In genomic region chr11:100861335-100861734, GRCm38 (mm10) we compare ENCODE assay signal across 11 mouse cellular contexts. TPM values are rescaled to one million over a fixed set of nuclear protein-coding genes. Genes with fewer than 3 reads are reported as not detected.
A peak's percentile ranks its signal among the peaks of the same experiment; 100 is the strongest.
DNase-seq lines count a peak whose midpoint lies in the region; ATAC-seq lines count a peak whose summit lies in the region.
"Had no signal": no experiment of that assay in that cellular context is flagged by ENCODE, and none has a peak within 500 bp of the region (broad histone marks: within the 10 kb centered on the region; RNA-seq: fewer than 3 reads in every experiment).

No protein-coding gene starts in this region.

- 73% methylated on average over 7 of the region's 7 CpGs for WGBS in heart, embryonic 11.5 days (ENCODE audit: insufficient replicate concordance)
- WGBS in embryonic facial prominence, embryonic 13.5 days = 84% methylated on average over 7 of the region's 7 CpGs
- WGBS in liver, embryonic 15.5 days (ENCODE audit: insufficient replicate concordance) = 21% methylated on average over 7 of the region's 7 CpGs
- 88% methylated on average over 7 of the region's 7 CpGs for WGBS in hindbrain, embryonic 13.5 days
- WGBS in kidney, embryonic 16.5 days = 89% methylated on average over 7 of the region's 7 CpGs

- ATAC-seq in heart, embryonic 11.5 days (replicated peaks; ENCODE audit: insufficient number of reproducible peaks, low FRiP score, low TSS enrichment) = no peak
- no peak for ATAC-seq in embryonic facial prominence, embryonic 13.5 days (ENCODE audit: insufficient number of reproducible peaks, insufficient read depth, low FRiP score, low TSS enrichment, low read depth)
- no peak for ATAC-seq in liver, embryonic 15.5 days (ENCODE audit: insufficient read depth)
- no peak for ATAC-seq in hindbrain, embryonic 13.5 days (ENCODE audit: low FRiP score)
- ATAC-seq in kidney, embryonic 16.5 days (ENCODE audit: low FRiP score, low TSS enrichment) = no peak

- no peaks in the 10 kb centered on the region for H3K36me3 ChIP-seq in heart, embryonic 11.5 days (ENCODE audit: control insufficient read depth, insufficient read depth, low read length)
- H3K36me3 ChIP-seq in embryonic facial prominence, embryonic 13.5 days = no peaks in the 10 kb centered on the region
- H3K36me3 ChIP-seq in liver, embryonic 15.5 days (replicated peaks) = peaks cover 18% of the 10 kb centered on the region; the same call in 1 of the 2 replicates
- no peaks in the 10 kb centered on the region for H3K36me3 ChIP-seq in hindbrain, embryonic 13.5 days
- H3K36me3 ChIP-seq in kidney, embryonic 16.5 days (ENCODE audit: insufficient read depth, low read length) = no peaks in the 10 kb centered on the region
- H3K36me3 ChIP-seq: hindbrain, embryonic 15.5 days had no signal

- intact Hi-C loops in heart, postnatal 14 days (cut with DNase I) = no loop called here

- H3K4me1 ChIP-seq in heart, embryonic 11.5 days (ENCODE audit: control insufficient read depth, insufficient read depth, low read length) = peaks cover 5% of the 10 kb centered on the region; the same call in 1 of the 2 replicates
- H3K4me1 ChIP-seq in embryonic facial prominence, embryonic 13.5 days = peaks cover 19% of the 10 kb centered on the region
- H3K4me1 ChIP-seq in liver, embryonic 15.5 days (replicated peaks) = peaks cover 57% of the 10 kb centered on the region
- peaks cover 9% of the 10 kb centered on the region; the same call in 1 of the 2 replicates for H3K4me1 ChIP-seq in hindbrain, embryonic 13.5 days (replicated peaks)
- H3K4me1 ChIP-seq in kidney, embryonic 16.5 days (ENCODE audit: insufficient read depth, low read length) = peaks cover 9% of the 10 kb centered on the region; the same call in 1 of the 2 replicates

- H3K27ac ChIP-seq in heart, embryonic 11.5 days (ENCODE audit: low read depth, low read length) = no peak overlapping the region
- H3K27ac ChIP-seq in embryonic facial prominence, embryonic 13.5 days = no peak overlapping the region
- H3K27ac ChIP-seq in liver, embryonic 15.5 days (replicated peaks) = no peak overlapping the region
- no peak overlapping the region for H3K27ac ChIP-seq in hindbrain, embryonic 13.5 days
- no peak overlapping the region for H3K27ac ChIP-seq in kidney, embryonic 16.5 days (ENCODE audit: low read length)
- H3K27ac ChIP-seq: hindbrain, embryonic 15.5 days had no signal

- peak overlapping the region; percentile 68 for H3K4me2 ChIP-seq in heart, embryonic 11.5 days
- H3K4me2 ChIP-seq in embryonic facial prominence, embryonic 13.5 days = 0 out of 2 replicates have a peak overlapping the region, but pooled peaks have one; percentile 73
- peak overlapping the region; percentile 93 for H3K4me2 ChIP-seq in liver, embryonic 15.5 days
- no peak overlapping the region for H3K4me2 ChIP-seq in hindbrain, embryonic 13.5 days
- no peak overlapping the region for H3K4me2 ChIP-seq in kidney, embryonic 16.5 days (replicated peaks; ENCODE audit: low read depth, low read length)

- DNase-seq in heart, postnatal 14 days = no peak
- peak; percentile 42 for DNase-seq in 416B (ENCODE audit: low read depth)
- DNase-seq in adrenal gland, adult 8-10 months = no peak
- DNase-seq: cerebellum, postnatal 25 days; layer of hippocampus, adult 9-11 months had no signal

- peaks cover 7% of the 10 kb centered on the region for H3K27me3 ChIP-seq in heart, embryonic 11.5 days (ENCODE audit: control insufficient read depth, insufficient read depth, low read length)
- H3K27me3 ChIP-seq in embryonic facial prominence, embryonic 13.5 days = peaks cover 40% of the 10 kb centered on the region
- H3K27me3 ChIP-seq in liver, embryonic 15.5 days = no peaks in the 10 kb centered on the region
- H3K27me3 ChIP-seq in hindbrain, embryonic 13.5 days = peaks cover 82% of the 10 kb centered on the region
- peaks cover 9% of the 10 kb centered on the region for H3K27me3 ChIP-seq in kidney, embryonic 16.5 days (ENCODE audit: insufficient read depth, low read length)

- H3K4me3 ChIP-seq in heart, embryonic 11.5 days (ENCODE audit: low read depth, low read length) = 0 out of 2 replicates have a peak overlapping the region, but pooled peaks have one; percentile 65
- no peak overlapping the region for H3K4me3 ChIP-seq in embryonic facial prominence, embryonic 13.5 days
- peak overlapping the region; percentile 65 for H3K4me3 ChIP-seq in liver, embryonic 15.5 days (replicated peaks)
- H3K4me3 ChIP-seq in hindbrain, embryonic 13.5 days = no peak overlapping the region
- H3K4me3 ChIP-seq in kidney, embryonic 16.5 days (ENCODE audit: low read length) = no peak overlapping the region

- no peaks in the 10 kb centered on the region for H3K9me3 ChIP-seq in heart, embryonic 11.5 days (replicated peaks; ENCODE audit: control insufficient read depth, low read length)
- no peaks in the 10 kb centered on the region for H3K9me3 ChIP-seq in embryonic facial prominence, embryonic 13.5 days
- H3K9me3 ChIP-seq in liver, embryonic 15.5 days (replicated peaks) = no peaks in the 10 kb centered on the region
- no peaks in the 10 kb centered on the region for H3K9me3 ChIP-seq in hindbrain, embryonic 13.5 days
- no peaks in the 10 kb centered on the region for H3K9me3 ChIP-seq in kidney, embryonic 16.5 days (ENCODE audit: low read length)
- H3K9me3 ChIP-seq: hindbrain, embryonic 15.5 days had no signal

- H3K9ac ChIP-seq in heart, embryonic 11.5 days (ENCODE audit: low read depth, low read length) = no peak overlapping the region
- no peak overlapping the region for H3K9ac ChIP-seq in embryonic facial prominence, embryonic 13.5 days
- H3K9ac ChIP-seq in liver, embryonic 15.5 days = peak overlapping the region; percentile 68
- no peak overlapping the region for H3K9ac ChIP-seq in hindbrain, embryonic 13.5 days
- no peak overlapping the region for H3K9ac ChIP-seq in kidney, embryonic 16.5 days (replicated peaks; ENCODE audit: low read length)
- H3K9ac ChIP-seq: hindbrain, embryonic 15.5 days had no signal

RNA-seq across cellular contexts. Expression of gene Stat5a, which starts 2.2 kb away (rescaled TPM):
- 5.6 and 5.9 TPM in 2 replicates for polyA plus RNA-seq in heart, embryonic 11.5 days (2014; fragmentation: Nextera tagmentation; extraction: Ambion mirVana)
- 10 to 100 TPM; 28.1 to 28.7 TPM for total RNA-seq in heart, postnatal 14 days (2021)
- polyA plus RNA-seq in embryonic facial prominence, embryonic 13.5 days (2015; fragmentation: Nextera tagmentation; extraction: Ambion mirVana) = 4.9 and 6.6 TPM in 2 replicates
- polyA plus RNA-seq in liver, embryonic 15.5 days (2015; fragmentation: Nextera tagmentation; extraction: Ambion mirVana) = 8.2 and 8.7 TPM in 2 replicates
- 2.1 and 2.3 TPM in 2 replicates for polyA plus RNA-seq in hindbrain, embryonic 13.5 days (2015; fragmentation: Nextera tagmentation; extraction: Ambion mirVana)
- polyA plus RNA-seq in kidney, embryonic 16.5 days (2015; fragmentation: Nextera tagmentation; extraction: Ambion mirVana) = 3.7 and 4.5 TPM in 2 replicates
- total RNA-seq in adrenal gland, adult 8-10 months (2022) = 10 to 100 TPM; 30.6 to 60.4 (median 41.2) TPM

RNA-seq across cellular contexts. Expression of gene Stat5b, which starts 10.8 kb away (rescaled TPM):
- 26.4 and 32.0 TPM in 2 replicates for polyA plus RNA-seq in heart, embryonic 11.5 days (2014; fragmentation: Nextera tagmentation; extraction: Ambion mirVana)
- total RNA-seq in heart, postnatal 14 days (2021) = 10 to 100 TPM; 62.4 to 66.5 TPM
- polyA plus RNA-seq in embryonic facial prominence, embryonic 13.5 days (2015; fragmentation: Nextera tagmentation; extraction: Ambion mirVana) = 19.1 and 19.9 TPM in 2 replicates
- polyA plus RNA-seq in liver, embryonic 15.5 days (2015; fragmentation: Nextera tagmentation; extraction: Ambion mirVana) = 20.6 and 22.5 TPM in 2 replicates
- 14.1 and 15.7 TPM in 2 replicates for polyA plus RNA-seq in hindbrain, embryonic 13.5 days (2015; fragmentation: Nextera tagmentation; extraction: Ambion mirVana)
- 18.7 and 22.5 TPM in 2 replicates for polyA plus RNA-seq in kidney, embryonic 16.5 days (2015; fragmentation: Nextera tagmentation; extraction: Ambion mirVana)
- total RNA-seq in adrenal gland, adult 8-10 months (2022) = 10 to 100 TPM; 64.5 to 92.1 (median 73.7) TPM

Comparison
In these comparisons a context has a peak if more than half of its experiments do, and no peak if none do; other contexts are left out.
1. H3K4me2 ChIP-seq: peak in heart, embryonic 11.5 days (single experiment), embryonic facial prominence, embryonic 13.5 days (single experiment) and liver, embryonic 15.5 days (single experiment); none in hindbrain, embryonic 13.5 days (single experiment) and kidney, embryonic 16.5 days (single experiment).
2. H3K4me3 ChIP-seq: peak in heart, embryonic 11.5 days (single experiment) and liver, embryonic 15.5 days (single experiment); none in embryonic facial prominence, embryonic 13.5 days (single experiment), hindbrain, embryonic 13.5 days (single experiment) and kidney, embryonic 16.5 days (single experiment).